Mouse (Mus musculus) gastrocnemius, postnatal 25 days (tissue): ENCODE data around the gene Lce1a2. TPM values are rescaled to one million over a fixed set of nuclear protein-coding genes. Genes with fewer than 3 reads are reported as not detected.
"Not testable (repeated sequence)": the region's sequence is repeated elsewhere in the genome, so short reads cannot be mapped to it uniquely, and the experiment has no call there.

ENCODE experiments used
- DNase-seq: peaks from one replicate; pipeline ENCODE4 v3.0.0; 2022
- long read RNA-seq, 2 experiments: library from polyadenylated mRNA; stranded (forward); transcript quantifications; one replicate each; pipeline ENCODE4 v2.0.0; 2021
- total RNA-seq, 2 experiments: library from RNA; stranded (reverse); gene quantifications; 1 replicate in 1 of 2; 2 replicates in 1 of 2; pipeline ENCODE4 v1.2.3; 2021

The Lce1a2 gene
- total RNA-seq = not detected
- long read RNA-seq, experiment 1 = 0 reads
- long read RNA-seq, experiment 2 = 0 reads

GRCm38 (mm10) chr3:92670215-92670614 is at the start of gene Lce1a2:
Lce1a2 (minus strand) TSS chr3:92670315.
- DNase-seq = no peak

GRCm38 (mm10) chr3:92715122-92715521 is 45.0 kb upstream of the Lce1a2 start:
- no peak for DNase-seq

- DNase-seq = no peak
These were observed 38.9 kb upstream of the Lce1a2 start, which contains the start of gene Lce1e for GRCm38 (mm10) chr3:92708974-92709373. Lce1e (minus strand) TSS chr3:92709074.

- DNase-seq = no peak
These were observed 24.5 kb upstream of the Lce1a2 start for GRCm38 (mm10) chr3:92694613-92695012.

- no peak for DNase-seq
These were observed 21.6 kb upstream of the Lce1a2 start for GRCm38 (mm10) chr3:92691688-92692087.

GRCm38 (mm10) chr3:92689154-92689553 is 19.0 kb upstream of the Lce1a2 start:
- not testable (repeated sequence) for DNase-seq

GRCm38 (mm10) chr3:92687110-92687509 is 17.0 kb upstream of the Lce1a2 start, which contains the start of gene Lce1d:
Lce1d (minus strand) TSS chr3:92687210.
- DNase-seq = no peak

- DNase-seq = no peak
These were observed 8.8 kb upstream of the Lce1a2 start, which contains the start of gene Lce1c for GRCm38 (mm10) chr3:92678947-92679346. Lce1c (plus strand) TSS chr3:92679247.

GRCm38 (mm10) chr3:92656826-92657225 is 13.3 kb downstream of the Lce1a2 start, which contains the start of gene Lce1b:
Lce1b (minus strand) TSS chr3:92656926.
- no peak for DNase-seq

- no peak for DNase-seq
These were observed 21.9 kb downstream of the Lce1a2 start, which contains the start of gene Lce1a1 for GRCm38 (mm10) chr3:92648207-92648606. Lce1a1 (minus strand) TSS chr3:92648307.

- DNase-seq = no peak
These were observed 30.3 kb downstream of the Lce1a2 start for GRCm38 (mm10) chr3:92639854-92640253.

GRCm38 (mm10) chr3:92638653-92638991 is 31.5 kb downstream of the Lce1a2 start:
- no peak for DNase-seq

- DNase-seq = no peak
These were observed 32.1 kb downstream of the Lce1a2 start for GRCm38 (mm10) chr3:92637745-92638652.

GRCm38 (mm10) chr3:92621560-92621959 is 48.6 kb downstream of the Lce1a2 start, which contains the start of gene Lce6a:
Lce6a (minus strand) TSS chr3:92621660.
- DNase-seq = no peak

Other genes starting within 250 kb of the Lce1a2 start
- gene Gm9774, start 240.9 kb downstream of the Lce1a2 start, total RNA-seq = 1 to 10 TPM; 1.4 to 4.3 TPM
- not detected for gene Sprr2k, start 237.7 kb downstream of the Lce1a2 start, total RNA-seq
- not detected for gene Sprr1b, start 231.5 kb downstream of the Lce1a2 start, total RNA-seq
- not detected for gene Sprr3, start 211.6 kb downstream of the Lce1a2 start, total RNA-seq
- not detected for gene Sprr1a, start 184.4 kb downstream of the Lce1a2 start, total RNA-seq
- gene Sprr4, start 169.8 kb downstream of the Lce1a2 start, total RNA-seq = not detected
- gene 2310046K23Rik, start 135.8 kb downstream of the Lce1a2 start, total RNA-seq = not detected
- not detected for gene Ivl, start 96.6 kb downstream of the Lce1a2 start, total RNA-seq
- gene Smcp, start 81.3 kb downstream of the Lce1a2 start, total RNA-seq = not detected
- not detected for gene 2210017I01Rik, start 62.8 kb downstream of the Lce1a2 start, total RNA-seq
- not detected for gene Lce6a, start 48.7 kb downstream of the Lce1a2 start, total RNA-seq
- gene Lce1a1, start 22.0 kb downstream of the Lce1a2 start, total RNA-seq = not detected
- gene Lce1b, start 13.4 kb downstream of the Lce1a2 start, total RNA-seq = not detected
- gene Lce1c, start 8.9 kb upstream of the Lce1a2 start, total RNA-seq = not detected
- not detected for gene Lce1d, start 16.9 kb upstream of the Lce1a2 start, total RNA-seq
- gene Lce1e, start 38.8 kb upstream of the Lce1a2 start, total RNA-seq = not detected
- not detected for gene Lce1f, start 50.0 kb upstream of the Lce1a2 start, total RNA-seq
- gene Gm38119, start 68.8 kb upstream of the Lce1a2 start, total RNA-seq = not detected
- gene Lce1g, start 82.0 kb upstream of the Lce1a2 start, total RNA-seq = not detected
- gene Lce1h, start 94.8 kb upstream of the Lce1a2 start, total RNA-seq = not detected
- gene Lce1i, start 108.6 kb upstream of the Lce1a2 start, total RNA-seq = not detected
- not detected for gene Lce1j, start 120.2 kb upstream of the Lce1a2 start, total RNA-seq
- not detected for gene Lce1k, start 137.6 kb upstream of the Lce1a2 start, total RNA-seq
- not detected for gene Kprp, start 156.9 kb upstream of the Lce1a2 start, total RNA-seq
- gene Lce1l, start 181.0 kb upstream of the Lce1a2 start, total RNA-seq = not detected
- gene 2310050C09Rik, start 199.9 kb upstream of the Lce1a2 start, total RNA-seq = not detected